Mouse (Mus musculus) gastrocnemius, adult 2 months (tissue): Measurements from ENCODE around the gene Phc1. TPM values are rescaled to one million over a fixed set of nuclear protein-coding genes. Genes with fewer than 3 reads are reported as not detected.

Experiments
- DNase-seq: peaks from one replicate; pipeline ENCODE4 v3.0.0; 2022
- H3K27ac ChIP-seq: fragments of 200-600 bp; 2 replicates; pipeline ENCODE4 v1.8.1; 2022; ENCODE audit warnings: mild to moderate bottlenecking
- H3K4me3 ChIP-seq: fragments of 200-600 bp; 2 replicates; pipeline ENCODE4 v1.8.1; 2022; ENCODE audit warnings: mild to moderate bottlenecking, moderate library complexity
- CTCF ChIP-seq: fragments of 200-600 bp; IDR thresholded peaks from 2 replicates; pipeline ENCODE4 v1.8.1; 2022; ENCODE audit warnings: antibody characterized with exemption, mild to moderate bottlenecking, moderate library complexity
- intact Hi-C: fragments of 180-260 bp; cut with DNase I; formaldehyde crosslinking; loops from one replicate; pipeline ENCODE4 v1.15.1; 2025
- total RNA-seq, 2 experiments: library from RNA; stranded (reverse); gene quantifications; 2 replicates each; pipeline ENCODE4 v1.2.3; 2021

Gene Phc1
- total RNA-seq, 2 experiments from 2014 or later: 24.8 to 32.8 TPM

DNA sequence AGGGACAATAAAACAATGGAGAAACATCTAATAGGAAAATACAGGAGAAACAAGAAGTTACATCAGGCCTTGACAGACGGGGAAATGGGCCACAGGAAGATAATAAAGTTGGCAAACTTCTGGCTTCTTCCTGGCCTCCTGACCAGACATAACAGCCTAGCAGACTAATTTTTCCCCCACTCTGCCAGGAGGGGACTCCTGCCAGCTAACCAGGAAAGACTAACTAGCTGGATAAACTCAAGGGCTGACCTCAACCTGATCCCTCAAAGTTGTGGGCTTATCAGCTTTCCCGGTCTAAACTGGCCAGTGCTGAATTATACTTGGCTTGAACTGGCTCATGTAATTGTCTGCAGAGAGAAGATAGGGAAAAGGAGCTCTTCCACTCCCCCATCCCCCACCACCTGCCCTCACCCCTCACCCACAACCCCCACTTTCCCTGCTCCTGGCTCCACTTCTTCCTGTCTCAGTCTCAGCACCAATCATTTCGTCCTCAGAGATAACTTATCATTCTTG lies 40.7 kb downstream of the Phc1 start:
- Histone ChIP-seq H3K27ac (no peak overlapping the region), H3K4me3 (no peak overlapping the region)
- no peak for DNase-seq
- TF ChIP-seq CTCF: no peak
- intact Hi-C loops: loop anchor here (5.0 to 10.0 kb wide), 2 partner anchors 737 to 1025 kb away; no protein-coding TSS in a partner anchor

GRCm38 (mm10) chr6:122298223-122298609 lies 42.1 kb downstream of the Phc1 start:
- H3K27ac ChIP-seq: no peak overlapping the region
- no peak for TF ChIP-seq CTCF
- no peak overlapping the region for H3K4me3 ChIP-seq
- no peak for DNase-seq
- intact Hi-C loops: no loop called here

- intact Hi-C loops: no loop called here
- H3K4me3 ChIP-seq: peak overlapping the region; percentile 71
- DNase-seq: no peak
- TF ChIP-seq CTCF: no peak
- peak overlapping the region; percentile 40 for H3K27ac ChIP-seq
Measured at GRCm38 (mm10) chr6:122297279-122298222, 42.8 kb downstream of the Phc1 start.

DNA sequence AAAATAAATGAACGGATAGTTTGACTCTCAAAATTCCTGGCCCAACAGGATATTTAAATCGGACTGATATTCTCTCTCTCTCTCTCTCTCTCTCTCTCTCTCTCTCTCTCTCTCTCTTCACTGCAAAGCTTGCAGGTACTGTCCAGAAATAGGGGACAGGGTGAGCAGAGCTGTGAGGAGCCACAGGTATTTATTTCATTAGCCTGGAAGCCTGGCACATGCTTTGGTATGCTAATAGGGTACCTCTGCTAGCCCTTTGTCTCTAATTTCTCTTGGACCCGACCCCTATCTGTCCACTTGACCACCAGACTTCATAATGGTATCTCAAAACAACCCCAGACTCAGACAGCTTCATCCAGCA lies 43.5 kb downstream of the Phc1 start:
- peak overlapping the region; percentile 71 for H3K4me3 ChIP-seq
- no peak overlapping the region for H3K27ac ChIP-seq
- no peak for TF ChIP-seq CTCF
- no peak for DNase-seq
- intact Hi-C loops: no loop called here

- intact Hi-C loops: no loop called here
- TF ChIP-seq CTCF: no peak
- DNase-seq: no peak
- Histone ChIP-seq H3K27ac (no peak overlapping the region), H3K4me3 (no peak overlapping the region)
Measured at GRCm38 (mm10) chr6:122295242-122295641, 45.1 kb downstream of the Phc1 start.

DNA sequence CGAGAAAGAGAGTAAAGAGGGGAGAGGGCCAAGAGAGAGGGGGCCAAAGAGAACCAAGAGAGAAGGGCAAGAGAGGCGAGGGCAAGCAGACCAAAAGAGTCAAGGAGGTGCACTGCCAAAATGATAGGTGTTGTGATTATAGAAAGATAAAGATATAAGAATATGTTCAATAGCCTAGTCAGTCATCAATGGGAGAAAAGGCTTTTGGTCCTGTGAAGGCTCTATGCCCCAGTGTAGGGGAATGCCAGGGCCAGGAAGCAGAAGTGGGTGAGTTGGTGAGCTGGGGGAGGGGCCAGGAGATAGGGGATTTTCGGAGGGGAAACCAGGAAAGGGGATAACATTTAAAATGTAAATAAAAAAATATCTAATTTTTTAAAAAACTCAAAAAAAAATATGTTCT lies 46.1 kb downstream of the Phc1 start:
- no peak overlapping the region for H3K27ac ChIP-seq
- DNase-seq: no peak
- intact Hi-C loops: no loop called here
- no peak overlapping the region for H3K4me3 ChIP-seq
- no peak for TF ChIP-seq CTCF

GRCm38 (mm10) chr6:122293796-122294195 lies 46.6 kb downstream of the Phc1 start:
- no peak for DNase-seq
- Histone ChIP-seq H3K4me3 (no peak overlapping the region), H3K27ac (no peak overlapping the region)
- intact Hi-C loops: no loop called here
- no peak for TF ChIP-seq CTCF

DNA sequence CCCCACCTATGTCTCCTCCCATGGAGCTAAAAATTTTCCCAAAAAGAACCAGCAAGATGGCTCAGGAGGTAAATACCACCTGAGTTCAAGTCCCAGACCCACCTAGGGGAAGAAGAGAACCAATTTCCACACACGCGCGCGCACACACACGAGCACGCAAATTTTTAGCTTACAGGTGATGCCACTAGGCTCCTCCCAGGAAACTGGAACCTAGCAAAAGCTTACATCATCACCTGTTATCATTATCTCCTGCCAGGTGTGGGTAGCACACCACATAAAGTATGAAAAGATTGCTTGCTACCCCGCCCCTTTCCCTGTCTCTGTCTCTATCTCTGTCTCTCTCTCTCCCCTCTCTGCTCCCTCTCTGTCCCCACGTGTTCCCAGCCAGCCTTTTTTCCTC lies 47.2 kb downstream of the Phc1 start:
- H3K27ac ChIP-seq: no peak overlapping the region
- no peak for TF ChIP-seq CTCF
- H3K4me3 ChIP-seq: no peak overlapping the region
- DNase-seq: no peak
- intact Hi-C loops: no loop called here

DNA sequence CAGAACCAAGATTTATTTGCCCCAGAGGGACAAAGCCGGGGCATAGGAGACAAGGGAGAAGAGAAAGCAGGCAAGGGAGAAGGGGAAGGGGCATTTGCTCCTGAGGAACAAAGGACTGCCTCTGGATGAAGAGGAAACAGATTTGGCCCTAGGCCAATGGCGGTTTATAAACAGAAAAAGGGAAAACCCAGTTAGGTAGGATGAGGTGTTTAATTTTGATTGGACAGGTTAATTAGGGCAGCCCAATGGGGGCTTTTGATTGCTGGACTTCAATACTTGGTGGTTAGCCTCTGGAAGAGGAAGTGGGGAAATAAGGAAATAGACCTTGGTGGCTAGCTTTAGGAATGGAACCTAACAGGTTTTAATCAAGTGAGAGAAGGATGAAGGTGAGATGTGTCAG lies 48.2 kb downstream of the Phc1 start:
- no peak for DNase-seq
- no peak for TF ChIP-seq CTCF
- intact Hi-C loops: no loop called here
- H3K4me3 ChIP-seq: no peak overlapping the region
- no peak overlapping the region for H3K27ac ChIP-seq

DNA sequence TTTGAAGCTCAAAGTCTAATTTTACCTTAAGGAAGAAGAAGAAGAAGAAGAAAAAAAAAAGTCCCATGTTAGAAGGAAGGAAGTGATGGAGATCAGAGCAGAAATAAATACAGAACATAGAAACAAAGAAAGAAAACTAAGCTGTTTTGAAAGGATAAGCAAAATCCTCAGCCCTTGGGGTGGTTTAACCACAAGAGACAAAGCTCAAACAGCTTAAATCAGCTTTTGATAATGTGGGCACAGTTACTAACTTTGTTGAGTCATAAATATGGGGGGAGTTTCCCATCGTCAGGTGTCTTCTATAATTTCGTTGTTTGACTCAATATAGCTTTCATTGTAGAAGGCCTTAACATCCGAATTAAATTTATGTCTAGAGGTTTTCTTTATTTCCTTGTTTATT lies 48.6 kb downstream of the Phc1 start:
- no peak for DNase-seq
- intact Hi-C loops: no loop called here
- Histone ChIP-seq H3K27ac (no peak overlapping the region), H3K4me3 (no peak overlapping the region)
- no peak for TF ChIP-seq CTCF

GRCm38 (mm10) chr6:122291264-122291663 lies 49.1 kb downstream of the Phc1 start:
- intact Hi-C loops: no loop called here
- no peak overlapping the region for H3K27ac ChIP-seq
- no peak overlapping the region for H3K4me3 ChIP-seq
- no peak for DNase-seq
- TF ChIP-seq CTCF: no peak

GRCm38 (mm10) chr6:122290253-122290652 lies 50.1 kb downstream of the Phc1 start:
- TF ChIP-seq CTCF: no peak
- intact Hi-C loops: no loop called here
- no peak for DNase-seq
- Histone ChIP-seq H3K27ac (no peak overlapping the region), H3K4me3 (no peak overlapping the region)

- intact Hi-C loops: no loop called here
- DNase-seq: no peak
- Histone ChIP-seq H3K27ac (no peak overlapping the region), H3K4me3 (no peak overlapping the region)
- no peak for TF ChIP-seq CTCF
Measured at GRCm38 (mm10) chr6:122289313-122289712, 51.0 kb downstream of the Phc1 start.

- Histone ChIP-seq H3K27ac (no peak overlapping the region), H3K4me3 (no peak overlapping the region)
- peak; percentile 45 for TF ChIP-seq CTCF
- intact Hi-C loops: no loop called here
- DNase-seq: no peak
Measured at GRCm38 (mm10) chr6:122288263-122288662, 52.1 kb downstream of the Phc1 start.
